Mouse (Mus musculus) heart, embryonic 12.5 days (tissue): ENCODE measurements around the gene Mettl7b. TPM values are rescaled to one million over a fixed set of nuclear protein-coding genes. Genes with fewer than 3 reads are reported as not detected.
A peak's percentile ranks its signal among the peaks of the same experiment; 100 is the strongest.

Source experiments
- ATAC-seq: fragments of 200-750 bp; cut with Nextera tagmentation; 2 replicates; pipeline ENCODE4 v1.8.0; 2017; ENCODE audit warnings: moderate TSS enrichment, moderate library complexity; ENCODE audit not compliant: insufficient number of reproducible peaks, low FRiP score
- H3K27ac ChIP-seq: fragments of 300-500 bp; sonication (generic); 2 replicates; pipeline ENCODE4 v1.5.1; 2016; ENCODE audit warnings: mild to moderate bottlenecking, moderate library complexity; ENCODE audit not compliant: poor library complexity, severe bottlenecking
- H3K27me3 ChIP-seq: fragments of 300-500 bp; sonication (generic); replicated peaks from 2 replicates; pipeline ENCODE4 v1.6.1; 2016; ENCODE audit warnings: mild to moderate bottlenecking, moderate library complexity
- H3K36me3 ChIP-seq: fragments of 300-500 bp; sonication (generic); 2 replicates; pipeline ENCODE4 v1.6.1; 2016; ENCODE audit warnings: mild to moderate bottlenecking, moderate library complexity
- H3K4me1 ChIP-seq: fragments of 300-500 bp; sonication (generic); replicated peaks from 2 replicates; pipeline ENCODE4 v1.6.1; 2016; ENCODE audit warnings: mild to moderate bottlenecking
- H3K4me2 ChIP-seq: fragments of 300-500 bp; sonication (generic); 2 replicates; pipeline ENCODE4 v1.6.1; 2016; ENCODE audit warnings: mild to moderate bottlenecking, moderate library complexity
- H3K4me3 ChIP-seq: fragments of 300-500 bp; sonication (generic); 2 replicates; pipeline ENCODE4 v1.5.1; 2016; ENCODE audit warnings: mild to moderate bottlenecking
- H3K9ac ChIP-seq: fragments of 300-500 bp; sonication (generic); 2 replicates; pipeline ENCODE4 v1.6.1; 2016; ENCODE audit warnings: mild to moderate bottlenecking, moderate library complexity
- H3K9me3 ChIP-seq: fragments of 300-500 bp; sonication (generic); replicated peaks from 2 replicates; pipeline ENCODE4 v1.6.1; 2016; ENCODE audit warnings: mild to moderate bottlenecking, moderate library complexity
- WGBS: fragments of 180-500 bp; shearing (Covaris S2); methylation state at CpG from one replicate; pipeline ENCODE4 v1.1.7; 2016; 5-methylcytosine and 5-hydroxymethylcytosine counted together
- polyA plus RNA-seq: library from polyadenylated mRNA; unstranded; fragments of >200 nt; fragmentation: Nextera tagmentation; extraction: Ambion mirVana; gene quantifications from 2 replicates; pipeline ENCODE4 v1.2.1, GENCODE M21; 2016

Mettl7b gene
- polyA plus RNA-seq, 1 experiment from 2014 or later, result not detected

DNA sequence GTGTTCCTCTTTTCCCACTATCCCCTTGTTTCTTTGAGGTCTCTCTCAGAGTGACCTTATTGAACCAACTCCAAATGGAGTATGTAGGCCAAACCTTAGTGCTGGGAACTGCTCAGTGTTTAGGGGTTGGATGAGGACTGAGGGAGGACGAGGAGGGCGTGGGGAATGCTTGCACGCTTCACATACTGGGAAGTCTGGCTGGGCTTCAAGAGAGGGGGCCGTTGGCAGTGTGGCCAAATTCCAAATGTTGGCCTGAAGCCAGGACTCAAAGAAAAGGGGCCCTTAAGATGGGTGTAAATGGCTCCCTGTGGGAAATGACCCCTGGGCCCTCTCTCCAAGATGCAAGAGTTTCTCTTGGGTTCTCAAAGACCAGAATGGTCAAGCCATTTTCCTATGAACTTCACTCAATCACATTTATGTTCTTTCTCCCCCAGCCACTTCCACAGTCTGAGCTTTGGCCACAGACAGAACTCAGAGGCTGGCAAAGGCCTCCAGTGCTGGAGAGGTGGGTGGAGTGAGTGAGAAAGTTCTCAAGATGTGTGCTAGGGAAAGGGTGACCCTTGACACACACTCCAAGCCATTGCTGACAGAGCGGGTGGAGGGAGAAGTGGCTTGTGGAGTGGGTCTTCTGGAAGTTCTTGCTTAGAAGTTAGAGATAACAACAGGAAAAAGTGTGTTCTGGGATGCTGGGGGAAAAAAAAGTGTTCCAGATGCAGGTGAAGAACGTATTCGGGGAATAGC, 31.0 kb downstream of the Mettl7b start:
- Histone ChIP-seq H3K9ac (no peak overlapping the region), H3K27ac (no peak overlapping the region)

GRCm38 (mm10) chr10:128928356-128928755, 32.4 kb downstream of the Mettl7b start:
- no peaks in the 10 kb centered on the region for H3K36me3 ChIP-seq
- no peak overlapping the region for H3K4me2 ChIP-seq
- WGBS, result 35% methylated on average over 4 of the region's 4 CpGs
- H3K27ac ChIP-seq, result no peak overlapping the region
- ATAC-seq, result no peak
- peaks cover 27% of the 10 kb centered on the region for H3K4me1 ChIP-seq
- H3K9ac ChIP-seq, result no peak overlapping the region
- H3K4me3 ChIP-seq, result no peak overlapping the region
- H3K9me3 ChIP-seq, result no peaks in the 10 kb centered on the region
- peaks cover 18% of the 10 kb centered on the region for H3K27me3 ChIP-seq

More for the DNA sequence above, 31.0 kb downstream of the Mettl7b start:
- Histone ChIP-seq H3K36me3 (no peaks in the 10 kb centered on the region), H3K27me3 (peaks cover 30% of the 10 kb centered on the region), H3K4me2 (no peak overlapping the region), H3K9me3 (no peaks in the 10 kb centered on the region), H3K4me3 (no peak overlapping the region), H3K4me1 (peaks cover 31% of the 10 kb centered on the region)
- 56% methylated on average over 7 of the region's 7 CpGs for WGBS
- ATAC-seq, result no peak

- Histone ChIP-seq H3K4me3 (peak within 1 kb of the TSS; percentile 80), H3K36me3 (no peaks in the 10 kb centered on the region), H3K27me3 (0 out of 2 replicates have a peak, but pooled peaks cover 3% of the 10 kb centered on the region), H3K4me2 (peak within 1 kb of the TSS; percentile 85), H3K9me3 (no peaks in the 10 kb centered on the region), H3K4me1 (peaks cover 47% of the 10 kb centered on the region), H3K9ac (peak within 1 kb of the TSS; percentile 84), H3K27ac (peak within 1 kb of the TSS; percentile 87)
- WGBS, result 61% methylated on average over 9 of the region's 9 CpGs
- ATAC-seq, result no peak
Measured at GRCm38 (mm10) chr10:128923935-128924334, 36.9 kb downstream of the Mettl7b start, which contains the start of gene Bloc1s1. Bloc1s1 (minus strand) TSS chr10:128924035.

DNA sequence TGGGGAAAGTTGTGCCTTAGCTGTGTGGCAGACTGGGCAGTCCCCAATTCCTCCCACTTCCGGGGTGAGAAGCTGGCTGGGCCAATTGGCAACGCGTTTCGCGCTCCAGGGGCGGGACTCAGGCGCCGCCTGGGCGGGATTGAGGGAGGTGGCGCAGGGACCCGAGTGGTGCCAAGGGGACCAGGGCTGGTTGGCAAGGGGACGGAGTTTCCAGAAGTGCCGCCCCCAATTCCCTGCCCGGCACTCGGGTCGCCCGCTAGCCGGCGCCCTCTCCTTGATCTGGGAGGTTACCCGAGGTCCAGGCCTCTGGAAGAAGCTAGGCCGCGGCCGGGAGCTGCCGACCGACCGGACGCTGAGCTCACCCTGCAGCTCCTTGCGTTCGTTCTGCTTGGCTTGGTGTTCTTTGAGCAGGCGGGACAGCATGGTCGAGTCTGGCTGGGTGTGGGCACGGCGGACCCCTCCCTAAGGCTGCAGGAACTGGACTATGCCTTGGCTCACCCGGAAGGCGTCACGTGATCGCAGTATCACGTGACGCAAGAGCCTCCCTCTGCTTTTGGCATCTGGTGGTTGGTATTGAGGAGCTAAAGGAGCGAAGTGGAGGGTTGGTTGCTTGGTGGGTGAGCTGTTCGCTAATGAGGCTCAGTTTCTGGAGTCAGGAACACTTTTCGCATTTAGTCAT, 37.6 kb downstream of the Mettl7b start:
- under 1% methylated on average over 41 of the region's 42 CpGs for WGBS
- peak; percentile 92 for ATAC-seq
- H3K4me3 ChIP-seq, result peak overlapping the region; percentile 80
- 0 out of 2 replicates have a peak, but pooled peaks cover under 1% of the 10 kb centered on the region for H3K27me3 ChIP-seq
- H3K9ac ChIP-seq, result peak overlapping the region; percentile 84
- H3K27ac ChIP-seq, result peak overlapping the region; percentile 87
- H3K9me3 ChIP-seq, result no peaks in the 10 kb centered on the region
- H3K4me1 ChIP-seq, result peaks cover 43% of the 10 kb centered on the region
- H3K4me2 ChIP-seq, result peak overlapping the region; percentile 85
- peaks cover 3% of the 10 kb centered on the region for H3K36me3 ChIP-seq

GRCm38 (mm10) chr10:128922822-128923012, 38.1 kb downstream of the Mettl7b start, which contains the start of gene Rdh5:
Rdh5 (minus strand) TSS chr10:128922888.
- WGBS, result 22% methylated on average over 1 of the region's 1 CpGs
- Histone ChIP-seq H3K9me3 (no peaks in the 10 kb centered on the region), H3K27me3 (no peaks in the 10 kb centered on the region), H3K4me2 (peak within 1 kb of the TSS; percentile 85), H3K27ac (peak within 1 kb of the TSS; percentile 87), H3K9ac (peak within 1 kb of the TSS; percentile 84), H3K36me3 (peaks cover 8% of the 10 kb centered on the region), H3K4me1 (peaks cover 42% of the 10 kb centered on the region), H3K4me3 (peak within 1 kb of the TSS; percentile 80)
- ATAC-seq, result no peak

- H3K4me1 ChIP-seq, result peaks cover 43% of the 10 kb centered on the region
- peaks cover 13% of the 10 kb centered on the region for H3K36me3 ChIP-seq
- ATAC-seq, result no peak
- no peaks in the 10 kb centered on the region for H3K27me3 ChIP-seq
- H3K9me3 ChIP-seq, result no peaks in the 10 kb centered on the region
- H3K4me2 ChIP-seq, result peak overlapping the region; percentile 85
- peak overlapping the region; percentile 80 for H3K4me3 ChIP-seq
- peak overlapping the region; percentile 87; the same call in 1 of the 2 replicates for H3K27ac ChIP-seq
- peak overlapping the region; percentile 84 for H3K9ac ChIP-seq
- WGBS, result 65% methylated on average over 16 of the region's 16 CpGs
Measured at GRCm38 (mm10) chr10:128921883-128922821, 38.6 kb downstream of the Mettl7b start.

DNA sequence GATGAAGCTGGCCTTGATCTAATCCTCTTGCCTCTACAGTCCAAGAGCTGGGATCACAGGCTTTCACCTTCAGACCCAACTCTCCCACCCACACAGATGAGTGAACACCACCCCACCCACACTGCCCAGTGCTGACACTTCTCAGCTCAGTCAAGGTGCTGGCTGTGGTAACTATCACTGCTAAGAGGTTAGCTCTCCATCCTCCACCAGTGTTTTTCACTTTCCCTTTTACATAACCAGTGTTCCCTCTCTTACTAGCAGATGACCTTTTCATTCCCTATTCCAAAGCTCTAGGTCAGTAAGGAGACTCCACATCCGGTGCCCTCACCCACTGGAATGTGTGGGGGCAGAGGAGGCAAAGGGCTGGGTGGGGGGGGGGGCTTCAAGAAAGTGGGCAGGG, 39.5 kb downstream of the Mettl7b start:
- Histone ChIP-seq H3K4me1 (peaks cover 43% of the 10 kb centered on the region), H3K27ac (peak overlapping the region; percentile 37; the same call in 1 of the 2 replicates), H3K4me2 (0 out of 2 replicates have a peak overlapping the region, but pooled peaks have one; percentile 85), H3K4me3 (no peak overlapping the region), H3K9ac (no peak overlapping the region; the same call in 1 of the 2 replicates), H3K27me3 (no peaks in the 10 kb centered on the region), H3K36me3 (peaks cover 22% of the 10 kb centered on the region), H3K9me3 (no peaks in the 10 kb centered on the region)
- WGBS, result 70% methylated on average over 1 of the region's 1 CpGs
- no peak for ATAC-seq

DNA sequence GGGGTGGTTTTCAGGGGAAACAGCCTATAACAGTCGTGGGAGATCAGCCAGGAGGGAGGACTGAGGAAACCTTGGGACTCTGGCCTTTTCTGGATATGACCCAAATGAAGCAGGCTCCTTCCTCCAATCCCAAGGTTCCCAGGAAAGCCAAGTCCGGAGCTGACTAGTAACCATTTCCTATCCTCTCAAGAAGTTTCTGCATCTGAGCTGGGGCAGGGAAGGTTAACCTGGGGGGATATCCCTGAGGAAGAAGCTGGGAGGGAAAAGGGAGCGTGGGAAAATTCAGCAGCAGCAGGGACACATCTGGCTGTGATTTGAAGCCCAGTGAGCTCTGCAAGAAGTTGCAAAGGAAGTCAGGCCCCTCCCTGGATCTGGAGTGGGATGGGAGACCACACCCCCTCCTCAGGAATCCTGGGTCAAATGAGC, 40.0 kb downstream of the Mettl7b start:
- H3K4me2 ChIP-seq, result no peak overlapping the region
- peaks cover 25% of the 10 kb centered on the region for H3K36me3 ChIP-seq
- H3K9me3 ChIP-seq, result no peaks in the 10 kb centered on the region
- 68% methylated on average over 3 of the region's 3 CpGs for WGBS
- no peak overlapping the region for H3K9ac ChIP-seq
- no peaks in the 10 kb centered on the region for H3K27me3 ChIP-seq
- H3K4me3 ChIP-seq, result no peak overlapping the region
- ATAC-seq, result no peak
- H3K4me1 ChIP-seq, result peaks cover 43% of the 10 kb centered on the region
- H3K27ac ChIP-seq, result peak overlapping the region; percentile 37; the same call in 1 of the 2 replicates

GRCm38 (mm10) chr10:128919966-128920365, 40.8 kb downstream of the Mettl7b start:
- Histone ChIP-seq H3K9ac (no peak overlapping the region), H3K36me3 (peaks cover 32% of the 10 kb centered on the region), H3K4me3 (no peak overlapping the region), H3K4me1 (peaks cover 43% of the 10 kb centered on the region), H3K9me3 (no peaks in the 10 kb centered on the region), H3K27me3 (no peaks in the 10 kb centered on the region), H3K27ac (no peak overlapping the region), H3K4me2 (no peak overlapping the region)
- ATAC-seq, result no peak
- 83% methylated on average over 7 of the region's 7 CpGs for WGBS

DNA sequence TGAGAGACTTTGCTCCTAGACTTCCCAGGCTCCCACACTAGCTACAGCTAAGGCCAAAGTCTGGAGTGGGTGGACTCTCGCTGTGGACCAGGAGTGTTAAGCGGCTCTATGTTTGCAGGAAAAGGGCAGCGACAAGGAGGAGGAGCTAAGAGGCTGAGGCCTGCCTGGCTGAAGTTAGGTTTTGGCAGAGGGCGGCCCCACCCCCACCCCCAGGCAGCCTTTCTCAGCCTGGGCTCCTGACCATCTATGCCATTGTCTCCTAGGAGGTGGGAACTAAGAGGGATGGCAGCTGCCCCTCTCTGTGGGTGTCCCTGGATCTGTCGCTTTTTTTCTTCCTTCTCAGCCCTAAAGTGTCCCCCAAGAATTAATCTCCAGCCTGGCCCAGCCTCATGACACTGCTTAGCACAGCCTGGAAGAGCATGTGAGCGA, 41.6 kb downstream of the Mettl7b start:
- Histone ChIP-seq H3K4me1 (peaks cover 42% of the 10 kb centered on the region), H3K9me3 (no peaks in the 10 kb centered on the region), H3K4me3 (no peak overlapping the region), H3K27ac (no peak overlapping the region), H3K36me3 (peaks cover 39% of the 10 kb centered on the region), H3K9ac (no peak overlapping the region), H3K4me2 (no peak overlapping the region), H3K27me3 (no peaks in the 10 kb centered on the region)
- no peak for ATAC-seq
- WGBS, result 24% methylated on average over 6 of the region's 6 CpGs
